Mouse (Mus musculus): ENCODE measurements around the gene Exoc3l4. TPM values are rescaled to one million over a fixed set of nuclear protein-coding genes. Genes with fewer than 3 reads are reported as not detected.
A peak's percentile ranks its signal among the peaks of the same experiment; 100 is the strongest.

Gene Exoc3l4
- total and polyA plus RNA-seq, 3 experiments, result 0.27 TPM; not detected in 2

DNA sequence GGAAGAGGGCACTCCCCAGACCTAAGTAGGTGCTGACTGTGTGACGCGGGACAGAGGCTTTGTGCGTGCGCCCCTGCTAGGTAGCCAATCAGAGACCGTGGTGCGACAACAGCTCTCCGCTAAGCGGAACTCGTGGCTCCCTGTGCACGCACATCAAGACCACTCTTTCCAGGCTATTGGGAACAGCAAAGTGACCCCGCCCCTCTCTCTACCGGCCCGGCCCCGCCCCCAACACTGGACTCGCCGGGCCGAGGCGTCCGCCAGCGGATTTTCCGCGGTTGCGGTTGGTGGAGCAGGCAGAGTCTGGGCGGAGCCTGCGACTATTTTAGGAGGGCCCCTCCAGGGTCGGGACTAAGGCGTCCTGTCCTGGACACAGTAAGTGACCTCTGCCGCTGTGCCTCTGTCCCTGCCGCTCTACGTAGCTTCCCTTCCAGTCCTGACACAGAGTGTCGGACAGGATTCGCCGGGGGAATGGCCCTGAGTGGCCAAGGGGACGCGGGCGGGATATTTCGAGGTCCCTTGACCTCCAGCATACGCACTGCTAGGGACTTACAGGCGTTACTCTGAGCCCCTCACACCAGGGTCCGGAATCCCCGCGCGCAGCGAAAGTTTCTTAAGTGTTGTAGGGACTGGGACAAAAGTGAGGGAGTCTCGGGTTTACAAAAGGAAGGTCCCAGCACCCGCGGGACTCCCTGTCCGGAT, 25.6 kb downstream of the Exoc3l4 start, which contains the start of gene Tnfaip2:
TSS of gene Tnfaip2 (plus strand) at position 161 of the 702 bp plus-strand sequence.
- TF ChIP-seq POLR2AphosphoS5 (IDR thresholded peaks at IDR 0.05; ENCODE audit: insufficient replicate concordance, low read depth, low read length) (peak; percentile 74; the same call in 1 of the 2 replicates), GATA1 (IDR thresholded peaks at IDR 0.05; ENCODE audit: borderline replicate concordance, low read length) (no peak)
- no peaks in the 10 kb centered on the region for H3K27me3 ChIP-seq (ENCODE audit: insufficient read depth, low read length)
- DNase-seq (ENCODE audit: low spot score), result peak; percentile 84
- ATAC-seq (ENCODE audit: extremely low read depth, insufficient number of reproducible peaks, low FRiP score, poor library complexity, severe bottlenecking), result peak; percentile 38
- H3K9me3 ChIP-seq (replicated peaks), result peaks cover 3% of the 10 kb centered on the region
- H3K36me3 ChIP-seq (replicated peaks), result peaks cover 38% of the 10 kb centered on the region
- peaks cover 91% of the 10 kb centered on the region for H3K4me1 ChIP-seq (ENCODE audit: insufficient read depth, low read depth, low read length)
- H3K4me3 ChIP-seq (ENCODE audit: low read depth, low read length), result peak within 1 kb of the TSS; percentile 75

- DNase-seq (ENCODE audit: low spot score), result peak; percentile 100
- ATAC-seq (ENCODE audit: extremely low read depth, insufficient number of reproducible peaks, low FRiP score, poor library complexity, severe bottlenecking), result peak; percentile 79
- Histone ChIP-seq H3K4me3 (ENCODE audit: low read depth, low read length) (peak overlapping the region; percentile 75), H3K27me3 (ENCODE audit: insufficient read depth, low read length) (no peaks in the 10 kb centered on the region; the same call in 1 of the 2 replicates), H3K9me3 (replicated peaks) (peaks cover 3% of the 10 kb centered on the region), H3K36me3 (replicated peaks) (peaks cover 46% of the 10 kb centered on the region), H3K4me1 (ENCODE audit: insufficient read depth, low read depth, low read length) (peaks cover 91% of the 10 kb centered on the region)
- TF ChIP-seq POLR2AphosphoS5 (IDR thresholded peaks at IDR 0.05; ENCODE audit: insufficient replicate concordance, low read depth, low read length), result peak; percentile 30; the same call in 1 of the 2 replicates
- no peak for TF ChIP-seq GATA2 (IDR thresholded peaks at IDR 0.05; ENCODE audit: borderline replicate concordance, low read depth, low read length)
- no peak for TF ChIP-seq GATA1 (IDR thresholded peaks at IDR 0.05; ENCODE audit: borderline replicate concordance, low read length)
- no peak for TF ChIP-seq CTCF (IDR thresholded peaks at IDR 0.05; ENCODE audit: low read depth, low read length)
- TF ChIP-seq TAL1 (conservative IDR thresholded peaks at IDR 0.05; ENCODE audit: low read depth, low read length), result peak; percentile 98
Observed at GRCm38 (mm10) chr12:111443011-111443870, 26.4 kb downstream of the Exoc3l4 start.

- no peak for ATAC-seq (ENCODE audit: extremely low read depth, insufficient number of reproducible peaks, low FRiP score, poor library complexity, severe bottlenecking)
- TF ChIP-seq POLR2AphosphoS5 (IDR thresholded peaks at IDR 0.05; ENCODE audit: insufficient replicate concordance, low read depth, low read length), result no peak
- TF ChIP-seq CTCF (IDR thresholded peaks at IDR 0.05; ENCODE audit: low read depth, low read length), result no peak
- TF ChIP-seq TAL1 (conservative IDR thresholded peaks at IDR 0.05; ENCODE audit: low read depth, low read length), result no peak
- no peak for TF ChIP-seq GATA1 (IDR thresholded peaks at IDR 0.05; ENCODE audit: borderline replicate concordance, low read length)
- TF ChIP-seq GATA2 (IDR thresholded peaks at IDR 0.05; ENCODE audit: borderline replicate concordance, low read depth, low read length), result no peak
- H3K27me3 ChIP-seq (ENCODE audit: insufficient read depth, low read length), result no peaks in the 10 kb centered on the region; the same call in 1 of the 2 replicates
- H3K9me3 ChIP-seq (replicated peaks), result peaks cover 3% of the 10 kb centered on the region
- peaks cover 56% of the 10 kb centered on the region for H3K36me3 ChIP-seq (replicated peaks)
- peaks cover 91% of the 10 kb centered on the region for H3K4me1 ChIP-seq (ENCODE audit: insufficient read depth, low read depth, low read length)
- DNase-seq (ENCODE audit: low spot score), result peak; percentile 62
- H3K4me3 ChIP-seq (ENCODE audit: low read depth, low read length), result peak overlapping the region; percentile 75
Observed at GRCm38 (mm10) chr12:111443921-111444831, 27.4 kb downstream of the Exoc3l4 start.

DNA sequence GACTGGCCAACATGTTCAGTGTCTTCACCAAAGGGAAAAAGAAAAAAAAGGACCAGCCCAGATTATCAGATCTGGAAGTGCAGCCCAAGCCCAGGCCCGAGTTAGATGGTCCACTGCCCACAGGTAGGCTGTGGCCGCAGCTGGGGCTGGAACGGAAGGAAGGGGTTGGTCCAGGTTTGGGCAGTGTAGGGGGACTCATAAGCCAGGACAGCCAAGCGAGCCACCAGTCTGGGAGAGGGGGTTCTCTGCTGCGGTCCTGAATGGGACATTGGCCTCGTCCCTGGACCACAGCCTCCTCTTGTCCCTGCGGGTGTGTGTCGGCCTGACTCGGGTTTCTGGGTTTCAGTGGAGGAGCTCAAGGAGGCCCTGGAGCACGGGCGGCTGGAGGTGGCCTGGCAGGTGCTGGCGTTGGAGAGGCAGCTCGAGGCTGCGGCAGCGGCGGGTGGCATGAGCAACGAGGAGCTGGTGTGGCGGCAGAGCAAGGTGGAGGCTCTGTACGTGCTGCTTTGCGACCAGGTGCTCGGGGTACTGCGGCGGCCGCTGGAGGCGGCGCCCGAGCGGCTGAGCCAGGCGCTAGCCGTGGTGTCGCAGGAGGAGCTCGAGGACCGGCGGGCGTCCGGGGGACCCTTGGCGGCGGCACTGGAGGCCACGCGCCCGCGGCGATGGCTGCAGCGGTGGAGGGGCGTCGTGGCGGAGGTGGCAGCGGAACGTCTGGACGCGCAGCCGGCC, 28.5 kb downstream of the Exoc3l4 start:
- TF ChIP-seq GATA2 (IDR thresholded peaks at IDR 0.05; ENCODE audit: borderline replicate concordance, low read depth, low read length), result no peak
- TF ChIP-seq POLR2AphosphoS5 (IDR thresholded peaks at IDR 0.05; ENCODE audit: insufficient replicate concordance, low read depth, low read length), result no peak
- no peak for TF ChIP-seq CTCF (IDR thresholded peaks at IDR 0.05; ENCODE audit: low read depth, low read length)
- no peak for TF ChIP-seq GATA1 (IDR thresholded peaks at IDR 0.05; ENCODE audit: borderline replicate concordance, low read length)
- no peak for TF ChIP-seq TAL1 (conservative IDR thresholded peaks at IDR 0.05; ENCODE audit: low read depth, low read length)
- ATAC-seq (ENCODE audit: extremely low read depth, insufficient number of reproducible peaks, low FRiP score, poor library complexity, severe bottlenecking) (no peak), DNase-seq (ENCODE audit: low spot score) (no peak)
- Histone ChIP-seq H3K36me3 (replicated peaks) (peaks cover 67% of the 10 kb centered on the region), H3K4me3 (ENCODE audit: low read depth, low read length) (peak overlapping the region; percentile 75), H3K4me1 (ENCODE audit: insufficient read depth, low read depth, low read length) (peaks cover 92% of the 10 kb centered on the region), H3K27me3 (ENCODE audit: insufficient read depth, low read length) (no peaks in the 10 kb centered on the region; the same call in 1 of the 2 replicates), H3K9me3 (replicated peaks) (peaks cover 3% of the 10 kb centered on the region)

GRCm38 (mm10) chr12:111445890-111446613, 29.2 kb downstream of the Exoc3l4 start:
- Histone ChIP-seq H3K36me3 (replicated peaks) (peaks cover 74% of the 10 kb centered on the region), H3K9me3 (replicated peaks) (no peaks in the 10 kb centered on the region), H3K4me1 (ENCODE audit: insufficient read depth, low read depth, low read length) (peaks cover 99% of the 10 kb centered on the region), H3K27me3 (ENCODE audit: insufficient read depth, low read length) (no peaks in the 10 kb centered on the region; the same call in 1 of the 2 replicates), H3K4me3 (ENCODE audit: low read depth, low read length) (peak overlapping the region; percentile 75)
- DNase-seq (ENCODE audit: low spot score), result no peak
- ATAC-seq (ENCODE audit: extremely low read depth, insufficient number of reproducible peaks, low FRiP score, poor library complexity, severe bottlenecking), result no peak
- no peak for TF ChIP-seq GATA1 (IDR thresholded peaks at IDR 0.05; ENCODE audit: borderline replicate concordance, low read length)
- no peak for TF ChIP-seq CTCF (IDR thresholded peaks at IDR 0.05; ENCODE audit: low read depth, low read length)
- no peak for TF ChIP-seq POLR2AphosphoS5 (IDR thresholded peaks at IDR 0.05; ENCODE audit: insufficient replicate concordance, low read depth, low read length)
